Mouse (Mus musculus): ENCODE data around the gene Lin54. TPM values are rescaled to one million over a fixed set of nuclear protein-coding genes. Genes with fewer than 3 reads are reported as not detected.

Gene Lin54
- polyA plus RNA-seq, 1 experiment from 2014 or later = 9.2 TPM

DNA sequence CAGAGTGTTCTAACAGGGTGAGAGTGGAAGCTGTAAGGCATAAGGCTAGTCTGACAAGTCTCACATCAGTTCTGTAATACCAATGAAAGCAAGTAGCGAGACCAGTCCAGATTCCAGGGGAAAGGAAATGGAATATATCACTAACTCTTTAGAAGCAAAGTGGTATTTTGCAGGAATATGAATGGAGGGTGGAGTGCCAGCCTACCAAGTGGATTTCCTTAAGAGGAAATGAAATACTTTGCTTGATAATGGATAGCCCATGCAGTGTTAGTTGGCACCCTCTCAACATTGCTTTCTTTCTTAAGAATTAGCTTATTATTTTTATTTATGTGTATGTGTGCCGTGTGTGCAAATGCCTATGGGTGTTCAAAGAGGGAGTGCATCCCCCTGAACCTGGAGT is 19.8 kb upstream of the Lin54 start:
- no peak overlapping the region for H3K4me3 ChIP-seq (replicated peaks)
- 78% methylated on average over 2 of the region's 2 CpGs for WGBS
- H3K27ac ChIP-seq (replicated peaks) = no peak overlapping the region
- H3K36me3 ChIP-seq = no peaks in the 10 kb centered on the region
- H3K9ac ChIP-seq = no peak overlapping the region
- no peak for ATAC-seq (ENCODE audit: insufficient number of reproducible peaks, low FRiP score, low TSS enrichment, low read depth)
- H3K4me1 ChIP-seq = peaks cover 18% of the 10 kb centered on the region
- no peaks in the 10 kb centered on the region for H3K27me3 ChIP-seq
- peak overlapping the region; percentile 13; the same call in 1 of the 2 replicates for H3K4me2 ChIP-seq (replicated peaks)
- H3K9me3 ChIP-seq (replicated peaks) = no peaks in the 10 kb centered on the region

DNA sequence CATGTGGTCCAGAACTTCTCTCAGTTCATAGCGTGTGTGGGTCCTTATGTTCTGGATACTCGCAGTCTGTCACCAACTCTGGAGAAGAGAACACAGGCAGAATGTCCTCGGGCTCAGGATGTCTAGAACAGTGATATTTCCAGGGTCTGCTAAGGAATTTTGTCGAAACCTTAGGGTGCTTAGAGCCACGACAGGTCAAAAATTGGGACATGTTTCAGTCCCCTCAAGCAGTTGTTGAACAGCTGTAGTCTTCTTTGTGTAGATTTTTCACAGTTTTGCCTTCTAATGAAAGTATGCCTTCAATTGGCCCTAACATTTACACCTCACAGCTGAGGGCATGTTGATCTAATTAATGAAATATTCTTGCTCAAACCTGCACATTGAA is 18.6 kb upstream of the Lin54 start:
- peak overlapping the region; percentile 59 for H3K4me2 ChIP-seq (replicated peaks)
- no peaks in the 10 kb centered on the region for H3K36me3 ChIP-seq
- peaks cover 18% of the 10 kb centered on the region for H3K4me1 ChIP-seq
- 6% methylated on average over 5 of the region's 5 CpGs for WGBS
- no peak for ATAC-seq (ENCODE audit: insufficient number of reproducible peaks, low FRiP score, low TSS enrichment, low read depth)
- H3K27me3 ChIP-seq = no peaks in the 10 kb centered on the region
- peak overlapping the region; percentile 83; the same call in 1 of the 2 replicates for H3K27ac ChIP-seq (replicated peaks)
- H3K9ac ChIP-seq = peak overlapping the region; percentile 74
- no peaks in the 10 kb centered on the region for H3K9me3 ChIP-seq (replicated peaks)
- H3K4me3 ChIP-seq (replicated peaks) = peak overlapping the region; percentile 64

DNA sequence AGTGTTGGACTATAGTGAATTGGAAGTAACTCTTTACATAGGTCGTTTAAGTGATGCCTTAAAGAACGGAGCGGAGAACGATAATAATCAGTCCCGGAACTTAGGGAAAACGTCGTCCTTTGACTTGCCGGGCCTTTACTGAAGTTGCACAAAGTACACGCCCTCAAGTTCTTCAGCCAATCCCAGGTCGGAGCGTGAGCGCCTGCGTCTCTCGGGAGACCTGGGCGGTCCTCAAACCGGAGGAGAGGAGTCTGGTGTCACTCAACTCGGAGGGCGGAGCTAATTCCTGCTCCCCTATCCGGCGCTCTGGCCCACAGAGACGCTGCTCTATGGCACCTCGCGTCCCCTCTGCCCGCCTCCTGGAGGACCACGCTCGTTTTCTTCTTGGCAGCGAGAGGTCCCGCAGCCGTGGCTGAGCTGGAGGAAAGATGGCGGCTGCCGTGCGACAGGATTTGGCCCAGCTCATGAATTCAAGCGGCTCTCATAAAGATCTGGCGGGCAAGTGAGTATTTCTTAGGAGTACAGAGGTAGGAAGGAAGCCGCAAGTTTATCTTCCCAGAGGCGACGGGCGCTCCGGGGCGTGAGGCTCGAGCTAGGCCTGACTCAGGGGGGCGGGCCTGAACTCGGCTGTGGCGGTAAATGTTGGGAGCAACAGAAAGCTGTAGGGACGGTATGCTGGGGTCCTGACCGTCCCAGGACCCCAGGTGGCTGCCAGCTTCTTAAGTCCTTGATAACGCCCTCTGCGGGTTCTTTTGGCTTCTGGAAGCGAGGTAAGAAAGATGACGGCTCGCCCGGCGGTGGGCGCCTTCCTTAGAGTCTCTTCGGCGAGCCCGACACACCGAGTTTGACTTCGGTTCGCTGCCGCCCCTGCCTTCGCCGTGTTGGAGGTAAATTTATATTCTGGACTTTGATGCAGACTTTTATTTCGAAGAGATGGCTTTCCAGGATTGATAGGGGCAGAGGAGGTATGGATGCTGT is 17.9 kb upstream of the Lin54 start, which contains the start of gene Cops4:
TSS of gene Cops4 (plus strand) at position 261 of the 978 bp plus-strand sequence.
- H3K4me2 ChIP-seq (replicated peaks) = peak within 1 kb of the TSS; percentile 59
- under 1% methylated on average over 64 of the region's 64 CpGs for WGBS
- H3K4me3 ChIP-seq (replicated peaks) = peak within 1 kb of the TSS; percentile 64
- H3K4me1 ChIP-seq = peaks cover 18% of the 10 kb centered on the region
- H3K27me3 ChIP-seq = no peaks in the 10 kb centered on the region
- H3K9ac ChIP-seq = peak within 1 kb of the TSS; percentile 74
- peak; percentile 100 for ATAC-seq (ENCODE audit: insufficient number of reproducible peaks, low FRiP score, low TSS enrichment, low read depth)
- no peaks in the 10 kb centered on the region for H3K36me3 ChIP-seq
- H3K9me3 ChIP-seq (replicated peaks) = no peaks in the 10 kb centered on the region
- peak within 1 kb of the TSS; percentile 83 for H3K27ac ChIP-seq (replicated peaks)

DNA sequence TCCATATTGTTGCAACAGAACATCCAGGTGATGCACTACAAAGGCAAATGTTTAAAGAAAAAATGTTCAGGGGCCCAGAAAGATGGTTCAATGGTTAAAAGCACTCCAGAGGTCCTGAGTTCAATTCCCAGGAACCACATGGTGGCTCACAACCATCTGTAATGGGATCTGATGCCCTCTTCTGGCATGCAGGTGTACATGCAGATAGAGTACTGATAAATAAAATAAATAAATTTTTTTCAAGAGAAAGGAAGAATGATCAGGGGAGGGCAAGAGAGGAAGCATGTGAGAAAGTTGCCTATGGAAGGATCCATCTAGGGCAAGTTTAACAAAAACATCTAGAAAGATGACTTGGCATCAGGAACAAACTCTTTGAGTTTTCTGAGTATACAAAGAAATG is 12.1 kb upstream of the Lin54 start:
- Histone ChIP-seq H3K27me3 (no peaks in the 10 kb centered on the region), H3K27ac (replicated peaks) (no peak overlapping the region), H3K4me3 (replicated peaks) (no peak overlapping the region), H3K9me3 (replicated peaks) (no peaks in the 10 kb centered on the region), H3K36me3 (no peaks in the 10 kb centered on the region), H3K4me1 (peaks cover 2% of the 10 kb centered on the region; the same call in 1 of the 2 replicates), H3K9ac (no peak overlapping the region), H3K4me2 (replicated peaks) (no peak overlapping the region)
- ATAC-seq (ENCODE audit: insufficient number of reproducible peaks, low FRiP score, low TSS enrichment, low read depth) = no peak

DNA sequence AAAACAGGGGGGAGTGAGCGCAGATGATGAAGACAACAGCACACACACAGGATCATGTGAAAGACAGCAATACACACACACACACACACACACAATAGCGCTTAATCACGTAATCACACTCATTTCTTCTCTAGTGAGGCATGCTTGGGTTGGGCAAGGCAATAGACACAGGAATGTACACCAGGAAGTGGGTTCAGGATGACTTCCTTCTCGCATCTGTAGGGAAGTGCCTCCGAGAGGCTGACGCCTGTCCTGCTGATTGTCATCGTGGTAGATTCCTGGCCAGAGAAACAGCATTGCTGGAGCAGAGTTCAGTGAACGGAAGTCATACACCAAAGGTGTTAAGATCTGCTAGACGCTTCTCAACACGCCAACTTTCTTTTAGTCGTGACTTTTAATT is 8.8 kb upstream of the Lin54 start:
- Histone ChIP-seq H3K4me1 (no peaks in the 10 kb centered on the region), H3K9ac (no peak overlapping the region), H3K27me3 (no peaks in the 10 kb centered on the region), H3K4me2 (replicated peaks) (no peak overlapping the region), H3K27ac (replicated peaks) (no peak overlapping the region), H3K36me3 (no peaks in the 10 kb centered on the region), H3K4me3 (replicated peaks) (no peak overlapping the region), H3K9me3 (replicated peaks) (no peaks in the 10 kb centered on the region)
- ATAC-seq (ENCODE audit: insufficient number of reproducible peaks, low FRiP score, low TSS enrichment, low read depth) = no peak
- 71% methylated on average over 11 of the region's 11 CpGs for WGBS

DNA sequence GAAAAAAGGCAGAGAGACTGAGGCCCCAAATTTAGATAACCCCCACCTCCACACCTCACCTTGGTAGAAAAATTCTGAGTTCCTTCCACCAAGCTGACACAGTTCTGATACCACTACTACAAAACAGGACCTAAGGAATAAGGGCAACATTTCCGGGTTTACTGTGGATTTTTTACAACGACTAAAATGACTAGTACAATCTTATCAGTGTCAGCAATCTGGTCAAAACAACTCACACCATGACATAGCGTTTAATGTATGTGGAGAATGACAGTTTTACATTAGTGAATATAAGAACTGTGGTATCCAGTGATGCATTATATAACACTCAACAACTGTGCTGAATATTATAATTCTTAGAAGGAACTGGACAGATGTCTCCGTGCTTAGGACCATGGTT is 828 bp upstream of the Lin54 start:
- H3K27me3 ChIP-seq = no peaks in the 10 kb centered on the region
- no peaks in the 10 kb centered on the region for H3K36me3 ChIP-seq
- no peak for ATAC-seq (ENCODE audit: insufficient number of reproducible peaks, low FRiP score, low TSS enrichment, low read depth)
- peak overlapping the region; percentile 72; the same call in 1 of the 2 replicates for H3K4me3 ChIP-seq (replicated peaks)
- no peak overlapping the region for H3K27ac ChIP-seq (replicated peaks)
- H3K9ac ChIP-seq = no peak overlapping the region
- no peaks in the 10 kb centered on the region for H3K9me3 ChIP-seq (replicated peaks)
- H3K4me1 ChIP-seq = peaks cover 21% of the 10 kb centered on the region
- WGBS = 72% methylated on average over 4 of the region's 4 CpGs
- 0 out of 2 replicates have a peak overlapping the region, but pooled peaks have one; percentile 93 for H3K4me2 ChIP-seq (replicated peaks)

DNA sequence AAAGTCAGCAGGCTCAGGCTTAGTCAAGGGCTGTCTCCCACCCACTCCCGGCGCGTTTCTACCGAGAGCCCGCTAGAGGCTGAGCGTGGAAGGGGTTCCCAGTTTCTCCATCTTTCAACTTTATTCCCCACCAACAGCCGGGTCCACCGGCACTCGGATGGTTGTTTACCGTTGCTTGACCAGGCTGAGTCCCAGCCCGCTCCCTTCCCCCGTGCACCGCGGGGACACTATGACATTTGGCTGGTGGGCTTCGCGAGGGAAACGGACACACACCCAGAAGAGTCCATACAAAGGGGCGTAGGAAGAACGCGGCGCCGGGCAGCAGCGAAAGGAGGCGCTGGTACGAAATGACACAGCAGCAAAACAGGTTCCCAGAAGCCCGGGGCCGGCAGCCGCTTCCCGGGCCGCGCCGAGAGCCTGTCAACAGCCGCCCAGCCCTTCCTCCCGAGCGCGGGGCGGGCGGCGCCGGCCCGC is 571 bp downstream of the Lin54 start:
- WGBS = under 1% methylated on average over 35 of the region's 41 CpGs
- peaks cover 21% of the 10 kb centered on the region for H3K4me1 ChIP-seq
- ATAC-seq (ENCODE audit: insufficient number of reproducible peaks, low FRiP score, low TSS enrichment, low read depth) = no peak
- peak overlapping the region; percentile 72 for H3K4me3 ChIP-seq (replicated peaks)
- no peaks in the 10 kb centered on the region for H3K9me3 ChIP-seq (replicated peaks)
- no peaks in the 10 kb centered on the region for H3K27me3 ChIP-seq
- H3K4me2 ChIP-seq (replicated peaks) = peak overlapping the region; percentile 93
- H3K36me3 ChIP-seq = no peaks in the 10 kb centered on the region
- H3K27ac ChIP-seq (replicated peaks) = peak overlapping the region; percentile 72
- H3K9ac ChIP-seq = peak overlapping the region; percentile 50

DNA sequence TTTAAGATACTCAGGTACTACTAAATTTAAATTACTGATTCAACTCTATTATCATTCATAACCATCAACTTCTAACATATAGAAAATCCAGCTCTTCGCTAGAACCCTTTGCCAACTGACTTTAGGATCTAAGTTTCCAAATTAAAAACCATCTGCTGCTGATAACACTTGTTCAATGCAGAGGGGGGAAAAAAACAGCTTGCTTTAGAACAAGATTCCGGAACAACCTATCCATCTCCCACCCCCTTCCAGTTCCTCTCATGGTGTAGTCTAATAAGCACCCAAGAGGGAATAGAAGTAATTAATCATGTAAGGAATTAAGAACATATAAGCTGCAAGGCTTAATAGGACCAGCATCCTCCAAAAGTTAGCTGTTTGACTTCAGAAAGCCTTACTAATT is 1.2 kb downstream of the Lin54 start:
- no peak for ATAC-seq (ENCODE audit: insufficient number of reproducible peaks, low FRiP score, low TSS enrichment, low read depth)
- Histone ChIP-seq H3K27me3 (no peaks in the 10 kb centered on the region), H3K9me3 (replicated peaks) (no peaks in the 10 kb centered on the region), H3K4me1 (peaks cover 21% of the 10 kb centered on the region), H3K9ac (peak overlapping the region; percentile 50; the same call in 1 of the 2 replicates), H3K4me2 (replicated peaks) (peak overlapping the region; percentile 93), H3K36me3 (no peaks in the 10 kb centered on the region), H3K27ac (replicated peaks) (no peak overlapping the region), H3K4me3 (replicated peaks) (peak overlapping the region; percentile 72)
- WGBS = 26% methylated on average over 2 of the region's 2 CpGs

DNA sequence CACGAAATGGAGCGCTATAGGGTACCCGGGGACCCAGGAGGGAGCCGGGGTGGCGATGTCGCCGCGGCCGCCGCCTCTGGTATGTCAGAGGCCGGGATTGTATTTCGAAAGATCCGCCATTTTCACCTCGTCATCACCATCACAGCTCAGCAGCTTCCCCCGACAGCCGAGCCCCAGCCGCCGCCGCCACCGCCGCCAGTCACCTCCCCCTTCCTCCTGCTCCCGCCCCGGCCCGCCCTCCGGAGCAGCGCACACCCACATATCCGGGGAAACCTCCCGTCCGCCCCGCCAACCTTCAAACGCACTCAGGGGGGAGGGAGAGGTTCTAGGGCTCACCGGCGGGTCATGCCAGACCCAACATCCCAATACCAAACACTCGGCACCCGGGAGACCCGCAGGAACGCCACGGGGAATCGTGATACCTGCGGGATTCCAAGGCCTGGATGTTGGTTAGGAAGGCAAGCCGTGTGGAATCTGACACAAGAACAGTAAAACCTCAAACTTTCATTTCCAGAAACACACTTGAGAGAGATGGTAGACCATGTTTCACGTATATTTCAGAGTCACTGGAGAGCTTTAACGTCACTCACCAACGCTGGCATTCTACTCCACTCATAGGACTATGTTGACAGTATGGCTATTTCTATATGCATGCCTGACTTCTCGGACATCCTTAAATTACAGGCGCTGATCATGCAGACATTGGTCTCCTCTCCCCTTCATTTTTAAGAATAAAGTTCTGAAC is 1.8 kb downstream of the Lin54 start:
- Histone ChIP-seq H3K27me3 (no peaks in the 10 kb centered on the region), H3K4me3 (replicated peaks) (peak overlapping the region; percentile 72), H3K4me2 (replicated peaks) (peak overlapping the region; percentile 93), H3K9ac (peak overlapping the region; percentile 64), H3K9me3 (replicated peaks) (no peaks in the 10 kb centered on the region), H3K4me1 (peaks cover 21% of the 10 kb centered on the region), H3K36me3 (no peaks in the 10 kb centered on the region), H3K27ac (replicated peaks) (peak overlapping the region; percentile 80)
- ATAC-seq (ENCODE audit: insufficient number of reproducible peaks, low FRiP score, low TSS enrichment, low read depth) = peak; percentile 80
- WGBS = under 1% methylated on average over 46 of the region's 46 CpGs

DNA sequence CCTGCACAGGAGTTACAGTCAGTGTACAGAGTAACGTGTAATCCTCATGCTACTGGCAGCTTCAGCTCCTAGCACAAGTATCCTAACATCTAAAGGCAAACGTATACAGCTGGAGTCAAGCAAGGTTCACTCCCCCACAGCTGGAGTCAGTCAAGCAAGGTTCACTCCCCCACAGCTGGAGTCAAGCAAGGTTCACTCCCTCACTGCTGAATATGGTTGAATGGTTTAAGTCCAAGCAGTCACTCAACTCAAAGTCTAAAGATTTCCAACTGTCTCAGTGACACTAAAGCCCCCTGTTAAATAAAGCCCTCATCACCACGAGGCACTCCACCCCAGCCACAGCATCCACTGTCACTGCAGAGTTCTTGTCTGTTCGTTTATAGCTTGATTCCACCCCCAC is 8.7 kb downstream of the Lin54 start:
- 61% methylated on average over 4 of the region's 4 CpGs for WGBS
- H3K4me2 ChIP-seq (replicated peaks) = no peak overlapping the region
- H3K4me1 ChIP-seq = no peaks in the 10 kb centered on the region
- H3K36me3 ChIP-seq = no peaks in the 10 kb centered on the region
- H3K27ac ChIP-seq (replicated peaks) = no peak overlapping the region
- no peaks in the 10 kb centered on the region for H3K9me3 ChIP-seq (replicated peaks)
- H3K4me3 ChIP-seq (replicated peaks) = no peak overlapping the region
- no peaks in the 10 kb centered on the region for H3K27me3 ChIP-seq
- H3K9ac ChIP-seq = no peak overlapping the region
- ATAC-seq (ENCODE audit: insufficient number of reproducible peaks, low FRiP score, low TSS enrichment, low read depth) = no peak

DNA sequence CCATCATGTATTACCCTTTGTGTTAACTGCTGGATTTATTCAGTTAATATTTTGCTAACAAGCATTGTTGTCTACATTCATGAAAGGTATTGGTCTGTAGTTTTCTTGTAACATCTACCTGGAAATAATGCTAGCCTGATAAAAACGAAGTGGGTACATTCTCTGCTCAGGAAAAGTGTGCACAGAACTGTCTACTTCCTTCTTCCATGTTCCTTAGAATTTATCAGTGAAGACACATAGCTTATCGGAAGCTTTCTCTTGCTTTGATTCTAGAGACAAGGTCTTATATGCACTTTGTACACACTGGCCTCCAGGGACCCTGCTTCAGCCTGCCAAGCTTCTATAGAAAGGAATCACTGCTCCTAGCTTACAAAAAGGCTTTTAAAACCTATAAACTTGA is 11.1 kb downstream of the Lin54 start:
- 0 out of 2 replicates have a peak, but pooled peaks cover 2% of the 10 kb centered on the region for H3K36me3 ChIP-seq
- H3K27me3 ChIP-seq = no peaks in the 10 kb centered on the region
- H3K4me2 ChIP-seq (replicated peaks) = no peak overlapping the region
- H3K4me1 ChIP-seq = no peaks in the 10 kb centered on the region
- 79% methylated on average over 2 of the region's 2 CpGs for WGBS
- H3K9me3 ChIP-seq (replicated peaks) = no peaks in the 10 kb centered on the region
- H3K4me3 ChIP-seq (replicated peaks) = no peak overlapping the region
- H3K27ac ChIP-seq (replicated peaks) = no peak overlapping the region
- no peak for ATAC-seq (ENCODE audit: insufficient number of reproducible peaks, low FRiP score, low TSS enrichment, low read depth)
- H3K9ac ChIP-seq = no peak overlapping the region
